Mouse (Mus musculus) heart, embryonic 13.5 days (tissue): ENCODE results near the gene Gm49450. TPM values are rescaled to one million over a fixed set of nuclear protein-coding genes. Genes with fewer than 3 reads are reported as not detected.

Source experiments
- ATAC-seq: fragments of 200-750 bp; cut with Nextera tagmentation; 2 replicates; pipeline ENCODE4 v1.8.0; 2017; ENCODE audit warnings: moderate TSS enrichment; ENCODE audit not compliant: insufficient number of reproducible peaks, low FRiP score, low TSS enrichment; ENCODE audit errors: extremely low read depth
- H3K27ac ChIP-seq: fragments of 300-500 bp; sonication (generic); replicated peaks from 2 replicates; pipeline ENCODE4 v1.5.1; 2015; ENCODE audit warnings: moderate library complexity, mild to moderate bottlenecking, inconsistent platforms
- H3K27me3 ChIP-seq: fragments of 300-500 bp; sonication (generic); replicated peaks from 2 replicates; pipeline ENCODE4 v1.6.1; 2015; ENCODE audit warnings: mild to moderate bottlenecking, inconsistent platforms
- H3K36me3 ChIP-seq: fragments of 300-500 bp; sonication (generic); 2 replicates; pipeline ENCODE4 v1.6.1; 2015; ENCODE audit warnings: mild to moderate bottlenecking, inconsistent platforms
- H3K4me1 ChIP-seq: fragments of 300-500 bp; sonication (generic); 2 replicates; pipeline ENCODE4 v1.6.1; 2015; ENCODE audit warnings: inconsistent platforms
- H3K4me2 ChIP-seq: fragments of 300-500 bp; sonication (generic); 2 replicates; pipeline ENCODE4 v1.6.1; 2015; ENCODE audit warnings: inconsistent platforms, mild to moderate bottlenecking, moderate library complexity
- H3K4me3 ChIP-seq: fragments of 300-500 bp; sonication (generic); 2 replicates; pipeline ENCODE4 v1.5.1; 2015; ENCODE audit warnings: moderate library complexity, mild to moderate bottlenecking, inconsistent platforms
- H3K9ac ChIP-seq: fragments of 300-500 bp; sonication (generic); 2 replicates; pipeline ENCODE4 v1.6.1; 2015; ENCODE audit warnings: inconsistent platforms, mild to moderate bottlenecking, moderate library complexity
- H3K9me3 ChIP-seq: fragments of 300-500 bp; sonication (generic); 2 replicates; pipeline ENCODE4 v1.6.1; 2016; ENCODE audit warnings: inconsistent platforms
- WGBS: fragments of 180-500 bp; shearing (Covaris S2); methylation state at CpG from one replicate; pipeline ENCODE4 v1.1.7; 2015; ENCODE audit warnings: mixed read lengths; 5-methylcytosine and 5-hydroxymethylcytosine counted together
- polyA plus RNA-seq: library from polyadenylated mRNA; unstranded; fragments of >200 nt; fragmentation: Nextera tagmentation; extraction: Ambion mirVana; gene quantifications from 2 replicates; pipeline ENCODE4 v1.2.1, GENCODE M21; 2015

Gm49450 gene
- polyA plus RNA-seq, 1 experiment from 2014 or later = not detected

GRCm38 (mm10) chr15:98971111-98971510 lies 17.8 kb upstream of the Gm49450 start:
- Histone ChIP-seq H3K27ac (peak overlapping the region; percentile 32; the same call in 1 of the 2 replicates), H3K27me3 (no peaks in the 10 kb centered on the region), H3K9me3 (no peaks in the 10 kb centered on the region), H3K4me1 (peaks cover 35% of the 10 kb centered on the region), H3K4me3 (no peak overlapping the region), H3K36me3 (no peaks in the 10 kb centered on the region), H3K4me2 (no peak overlapping the region), H3K9ac (no peak overlapping the region)
- WGBS = 45% methylated on average over 4 of the region's 4 CpGs
- ATAC-seq = no peak

GRCm38 (mm10) chr15:98969372-98970101 lies 16.2 kb upstream of the Gm49450 start:
- no peaks in the 10 kb centered on the region for H3K9me3 ChIP-seq
- H3K4me3 ChIP-seq = no peak overlapping the region
- H3K36me3 ChIP-seq = no peaks in the 10 kb centered on the region
- peaks cover 35% of the 10 kb centered on the region for H3K4me1 ChIP-seq
- peak overlapping the region; percentile 48 for H3K27ac ChIP-seq
- peak overlapping the region; percentile 65 for H3K9ac ChIP-seq
- ATAC-seq = no peak
- no peaks in the 10 kb centered on the region for H3K27me3 ChIP-seq
- WGBS = 28% methylated on average over 16 of the region's 16 CpGs
- peak overlapping the region; percentile 50 for H3K4me2 ChIP-seq

GRCm38 (mm10) chr15:98968701-98969371 lies 15.5 kb upstream of the Gm49450 start:
- Histone ChIP-seq H3K27me3 (no peaks in the 10 kb centered on the region), H3K9me3 (0 out of 2 replicates have a peak, but pooled peaks cover 3% of the 10 kb centered on the region), H3K9ac (peak overlapping the region; percentile 65), H3K4me3 (no peak overlapping the region), H3K36me3 (no peaks in the 10 kb centered on the region), H3K4me2 (peak overlapping the region; percentile 50), H3K4me1 (peaks cover 35% of the 10 kb centered on the region), H3K27ac (peak overlapping the region; percentile 40)
- no peak for ATAC-seq
- WGBS = 7% methylated on average over 12 of the region's 12 CpGs

DNA sequence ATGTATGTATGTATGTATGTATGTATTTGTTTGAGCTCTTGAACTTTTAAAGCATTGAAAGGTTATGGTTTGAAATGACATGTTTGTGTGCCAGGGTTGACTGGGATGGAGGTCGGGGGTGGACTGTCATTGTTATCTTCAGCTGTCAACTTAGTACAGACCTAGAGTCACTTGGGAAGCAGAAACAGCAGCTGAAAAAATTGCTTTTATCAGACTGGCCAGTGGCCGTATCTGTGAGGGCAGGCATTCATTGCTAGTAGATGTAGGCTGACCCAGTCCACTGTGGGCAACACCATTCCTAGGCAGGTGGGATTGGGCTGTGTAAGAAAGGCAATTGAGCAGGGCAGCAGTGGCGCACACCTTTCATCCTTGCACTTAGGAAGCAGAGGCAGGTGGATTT lies 6.2 kb upstream of the Gm49450 start:
- Histone ChIP-seq H3K9ac (no peak overlapping the region), H3K36me3 (no peaks in the 10 kb centered on the region), H3K9me3 (0 out of 2 replicates have a peak, but pooled peaks cover 5% of the 10 kb centered on the region), H3K4me1 (peaks cover 9% of the 10 kb centered on the region), H3K4me3 (no peak overlapping the region), H3K4me2 (no peak overlapping the region), H3K27ac (no peak overlapping the region), H3K27me3 (no peaks in the 10 kb centered on the region)
- 44% methylated on average over 3 of the region's 3 CpGs for WGBS
- no peak for ATAC-seq

- peaks cover 14% of the 10 kb centered on the region for H3K4me1 ChIP-seq
- 0 out of 2 replicates have a peak, but pooled peaks cover 3% of the 10 kb centered on the region for H3K9me3 ChIP-seq
- no peak overlapping the region for H3K27ac ChIP-seq
- H3K27me3 ChIP-seq = no peaks in the 10 kb centered on the region
- H3K36me3 ChIP-seq = no peaks in the 10 kb centered on the region
- WGBS = 87% methylated on average over 4 of the region's 4 CpGs
- H3K9ac ChIP-seq = no peak overlapping the region
- no peak overlapping the region for H3K4me3 ChIP-seq
- ATAC-seq = no peak
- no peak overlapping the region for H3K4me2 ChIP-seq
Observed at GRCm38 (mm10) chr15:98958901-98959420, 5.6 kb upstream of the Gm49450 start.

DNA sequence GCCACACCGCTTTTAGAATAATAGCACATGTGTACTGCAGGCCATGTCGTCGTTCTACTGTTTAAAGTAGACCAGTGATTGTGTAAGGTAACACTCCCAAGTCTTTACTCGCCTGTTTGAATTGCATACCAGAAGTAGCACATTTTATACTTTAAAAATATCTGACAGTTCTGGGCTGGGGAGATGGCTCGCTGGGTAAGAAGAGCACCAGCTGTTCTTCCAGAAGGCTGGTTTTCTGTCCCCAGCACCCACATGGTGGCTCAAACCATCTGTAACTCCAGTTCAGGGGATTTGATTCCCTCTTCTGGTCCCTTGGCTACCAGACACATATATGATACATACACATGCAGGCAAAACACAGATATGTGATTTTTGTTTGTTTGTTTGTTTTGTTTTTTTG lies 4.1 kb upstream of the Gm49450 start:
- H3K27me3 ChIP-seq = no peaks in the 10 kb centered on the region
- H3K36me3 ChIP-seq = no peaks in the 10 kb centered on the region
- no peak overlapping the region for H3K4me3 ChIP-seq
- peaks cover 16% of the 10 kb centered on the region for H3K4me1 ChIP-seq
- no peak overlapping the region for H3K9ac ChIP-seq
- H3K27ac ChIP-seq = no peak overlapping the region
- H3K4me2 ChIP-seq = no peak overlapping the region
- 81% methylated on average over 5 of the region's 5 CpGs for WGBS
- H3K9me3 ChIP-seq = no peaks in the 10 kb centered on the region
- no peak for ATAC-seq

DNA sequence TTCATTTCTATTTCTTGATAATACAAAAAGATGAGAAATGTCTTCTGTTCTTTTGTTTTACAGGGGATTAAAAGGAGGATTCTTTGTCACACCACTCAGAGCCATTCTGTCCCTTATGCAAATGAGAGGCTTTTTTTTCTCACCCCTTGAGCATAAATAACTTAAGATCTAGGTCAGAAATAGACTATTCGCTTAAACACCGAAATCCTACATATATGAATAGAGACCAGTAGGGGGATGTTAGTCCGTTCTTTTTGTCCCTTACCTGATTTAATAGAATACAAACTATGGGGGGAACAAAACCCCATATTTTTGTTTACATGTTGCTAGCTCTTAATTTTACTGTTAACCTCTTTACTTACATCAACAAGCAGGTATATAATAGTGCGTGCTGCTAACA lies 2.6 kb upstream of the Gm49450 start:
- Histone ChIP-seq H3K36me3 (peaks cover 6% of the 10 kb centered on the region), H3K4me2 (no peak overlapping the region), H3K27me3 (no peaks in the 10 kb centered on the region), H3K9me3 (no peaks in the 10 kb centered on the region), H3K4me3 (no peak overlapping the region), H3K9ac (no peak overlapping the region), H3K27ac (no peak overlapping the region), H3K4me1 (peaks cover 26% of the 10 kb centered on the region)
- ATAC-seq = no peak
- WGBS = 88% methylated on average over 4 of the region's 4 CpGs

DNA sequence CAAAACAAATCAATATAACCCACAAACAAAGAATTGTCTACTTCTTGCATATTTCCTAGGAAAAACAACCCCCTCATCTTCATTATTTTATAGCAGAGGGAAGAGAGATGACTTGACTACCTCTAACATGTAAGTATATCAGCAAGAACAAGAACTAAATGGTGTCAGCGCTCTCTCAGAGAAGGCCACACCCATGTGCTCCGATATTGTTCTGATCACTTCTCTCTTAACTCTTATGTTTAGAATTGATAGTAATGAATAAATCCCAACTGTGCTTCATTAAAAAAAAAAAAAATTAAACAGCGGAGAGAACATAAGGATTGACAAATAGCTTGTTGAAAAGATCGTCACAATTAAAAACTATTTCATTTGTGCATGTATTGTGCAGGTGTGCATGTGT lies 2.0 kb upstream of the Gm49450 start:
- no peak for ATAC-seq
- peak overlapping the region; percentile 87; the same call in 1 of the 2 replicates for H3K4me2 ChIP-seq
- H3K4me3 ChIP-seq = no peak overlapping the region
- H3K36me3 ChIP-seq = peaks cover 8% of the 10 kb centered on the region
- 82% methylated on average over 4 of the region's 4 CpGs for WGBS
- H3K27ac ChIP-seq = no peak overlapping the region
- H3K27me3 ChIP-seq = no peaks in the 10 kb centered on the region
- peaks cover 28% of the 10 kb centered on the region for H3K4me1 ChIP-seq
- no peaks in the 10 kb centered on the region for H3K9me3 ChIP-seq
- H3K9ac ChIP-seq = no peak overlapping the region

DNA sequence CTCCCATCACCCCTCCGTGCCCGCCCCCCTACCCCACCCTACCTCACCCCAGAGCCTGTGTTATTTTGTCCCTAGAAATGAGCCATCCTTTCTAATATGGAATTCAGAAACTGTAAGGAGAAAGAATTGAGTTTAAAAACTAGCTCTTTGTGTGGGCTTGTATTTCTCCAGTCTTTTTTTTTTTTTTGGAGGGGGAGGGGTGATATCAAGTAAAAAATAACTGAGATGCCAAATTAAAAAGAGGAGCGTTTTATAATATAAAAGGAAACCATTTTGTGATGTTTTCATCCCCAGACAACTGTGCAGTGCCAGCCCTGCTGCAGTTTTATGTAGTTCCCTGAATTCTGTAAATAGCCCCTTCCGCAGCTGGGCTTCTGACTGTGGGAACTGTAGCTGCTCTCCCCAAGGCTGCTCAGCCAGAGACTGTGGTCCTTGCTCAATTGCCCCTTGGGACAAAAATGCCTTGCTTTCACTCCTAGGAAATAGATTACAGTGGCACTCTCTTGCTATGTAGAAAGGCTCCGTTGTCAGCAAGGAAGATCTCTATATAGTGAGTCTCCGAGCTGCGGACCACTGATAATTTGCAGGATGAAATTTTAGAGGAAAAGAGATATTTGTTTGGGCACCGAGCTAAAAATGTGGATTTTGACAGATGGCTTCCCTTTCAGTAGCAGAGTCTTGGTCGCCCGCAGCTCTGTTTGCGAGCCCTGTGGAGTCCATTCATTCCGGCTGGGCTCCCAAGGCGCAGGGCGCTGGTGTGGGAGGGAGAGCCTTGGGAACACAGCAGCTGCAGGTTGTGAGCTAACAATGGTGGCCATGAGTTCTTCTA lies 1.3 kb upstream of the Gm49450 start:
- no peaks in the 10 kb centered on the region for H3K9me3 ChIP-seq
- peak overlapping the region; percentile 91 for H3K4me3 ChIP-seq
- H3K27ac ChIP-seq = peak overlapping the region; percentile 77
- peaks cover 27% of the 10 kb centered on the region for H3K4me1 ChIP-seq
- H3K36me3 ChIP-seq = peaks cover 10% of the 10 kb centered on the region
- ATAC-seq = no peak
- WGBS = 33% methylated on average over 14 of the region's 14 CpGs
- no peaks in the 10 kb centered on the region for H3K27me3 ChIP-seq
- peak overlapping the region; percentile 87 for H3K4me2 ChIP-seq
- H3K9ac ChIP-seq = peak overlapping the region; percentile 74

GRCm38 (mm10) chr15:98952751-98953400 lies 475 bp downstream of the Gm49450 start:
- Histone ChIP-seq H3K4me3 (peak overlapping the region; percentile 91), H3K4me1 (peaks cover 25% of the 10 kb centered on the region), H3K9me3 (no peaks in the 10 kb centered on the region), H3K9ac (peak overlapping the region; percentile 98), H3K27me3 (no peaks in the 10 kb centered on the region), H3K36me3 (peaks cover 17% of the 10 kb centered on the region), H3K4me2 (peak overlapping the region; percentile 87), H3K27ac (peak overlapping the region; percentile 95)
- under 1% methylated on average over 41 of the region's 41 CpGs for WGBS
- peak; percentile 79 for ATAC-seq
